Mouse (Mus musculus): Measurements from ENCODE around the gene Sox3. TPM values are rescaled to one million over a fixed set of nuclear protein-coding genes. Genes with fewer than 3 reads are reported as not detected.

Gene Sox3
- total RNA-seq (2021) = not detected
- 0.09 and 0.15 TPM in 2 replicates for polyA plus RNA-seq (2012; rRNA removed)
- long read RNA-seq = 0 reads

DNA sequence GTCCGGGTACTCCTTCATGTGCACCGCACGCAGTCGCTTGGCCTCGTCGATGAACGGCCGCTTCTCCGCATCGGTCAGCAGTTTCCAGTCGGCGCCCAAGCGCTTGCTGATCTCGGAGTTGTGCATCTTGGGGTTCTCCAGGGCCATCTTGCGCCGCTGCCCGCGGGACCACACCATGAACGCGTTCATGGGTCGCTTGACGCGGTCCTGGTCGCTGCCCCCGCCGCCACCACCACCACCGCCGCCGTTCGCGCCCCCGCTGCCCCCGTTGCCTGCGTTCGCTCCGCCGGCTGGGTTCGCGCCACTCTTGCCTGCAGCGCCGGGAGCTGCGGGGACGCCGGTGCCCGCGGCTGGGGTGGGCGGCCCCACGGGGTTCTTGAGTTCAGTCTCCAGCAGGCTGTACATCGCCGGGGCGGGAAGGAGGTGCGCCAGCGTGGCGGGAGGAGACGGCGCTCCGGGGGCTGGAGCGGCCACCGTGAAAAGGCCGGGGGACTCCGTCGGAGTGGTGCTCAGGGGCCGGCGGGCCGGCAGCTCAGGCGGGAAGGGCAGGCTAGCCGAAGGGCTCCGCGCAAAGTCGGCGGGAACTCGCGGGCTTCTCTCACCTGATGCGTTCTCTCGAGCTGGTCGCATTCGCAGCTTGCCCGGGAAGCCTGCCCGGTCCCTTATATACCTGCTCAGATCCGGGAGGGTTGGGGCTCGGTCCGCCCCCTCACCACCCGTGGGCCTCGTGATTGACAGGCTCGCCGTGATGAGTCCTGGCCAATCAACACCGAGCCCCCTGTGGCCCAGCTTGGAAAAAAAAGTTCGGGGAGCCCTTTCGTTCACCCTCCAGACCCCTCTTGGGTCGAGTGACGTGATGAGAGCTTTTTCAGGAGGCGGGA is at the start of gene Sox3:
TSS of gene Sox3 (minus strand) at position 630 of the 881 bp plus-strand sequence.
- peak; percentile 13 for DNase-seq

- no peak for DNase-seq
Measured at GRCm38 (mm10) chrX:60940225-60940624, 47.0 kb upstream of the Sox3 start.

DNA sequence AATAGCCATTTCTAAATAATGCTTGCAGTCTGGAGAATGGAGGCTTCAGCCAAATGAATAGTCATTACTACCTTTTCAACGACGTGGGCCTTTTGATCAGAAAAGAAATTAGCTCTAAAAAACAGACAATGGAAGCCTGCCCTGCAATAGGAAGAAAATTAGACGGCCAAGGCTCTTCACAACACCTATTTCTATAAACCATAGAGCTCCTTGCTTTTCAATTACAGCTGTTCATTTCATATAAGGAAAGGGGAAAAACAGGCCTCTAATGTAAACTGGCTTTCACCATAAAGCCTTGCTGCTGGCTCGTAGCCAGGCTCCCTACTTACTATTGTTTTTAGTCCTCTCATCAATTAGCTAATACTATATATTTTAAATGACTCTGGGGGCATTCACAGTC is 6.3 kb upstream of the Sox3 start:
- no peak for DNase-seq

DNA sequence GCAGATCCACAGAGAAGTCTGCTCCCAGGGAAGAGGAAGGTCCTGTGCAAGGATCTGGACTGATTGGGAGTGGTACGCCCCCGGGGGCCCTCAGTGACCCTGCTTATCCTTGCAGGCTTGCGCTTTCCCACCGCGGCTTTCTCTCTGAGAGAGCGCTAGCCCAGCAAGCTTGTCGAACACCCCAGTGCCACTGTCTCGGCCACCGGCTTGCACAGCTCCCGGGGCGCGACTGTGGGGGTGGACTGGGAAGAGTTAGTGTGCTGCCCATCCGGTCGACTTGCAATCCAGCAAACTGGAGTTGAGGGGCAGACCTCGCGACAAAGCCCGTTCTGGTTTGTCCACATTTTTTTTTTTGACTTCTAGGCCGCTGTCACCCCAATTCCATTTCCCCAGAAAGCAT is 5.4 kb upstream of the Sox3 start:
- no peak for DNase-seq

DNA sequence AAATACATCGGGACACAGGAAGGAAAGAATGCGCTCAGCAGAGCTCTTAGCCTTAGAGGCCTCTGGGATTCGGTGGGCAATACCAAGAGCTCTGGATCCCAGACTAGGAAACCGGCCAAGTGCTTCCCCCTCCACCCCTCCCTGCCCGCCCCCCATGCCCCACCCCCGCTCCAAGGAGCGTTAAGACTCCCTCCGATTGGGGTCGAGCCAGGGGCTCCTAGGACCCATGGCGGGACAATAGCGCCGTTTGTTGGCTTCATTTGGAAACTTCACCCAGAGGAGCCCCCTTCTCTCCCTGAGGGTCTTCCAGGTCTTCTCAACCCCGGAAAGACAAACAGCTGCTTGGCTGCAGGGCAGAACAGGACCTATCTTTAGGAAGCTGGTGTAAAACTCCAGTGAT is 3.1 kb upstream of the Sox3 start:
- DNase-seq = no peak

DNA sequence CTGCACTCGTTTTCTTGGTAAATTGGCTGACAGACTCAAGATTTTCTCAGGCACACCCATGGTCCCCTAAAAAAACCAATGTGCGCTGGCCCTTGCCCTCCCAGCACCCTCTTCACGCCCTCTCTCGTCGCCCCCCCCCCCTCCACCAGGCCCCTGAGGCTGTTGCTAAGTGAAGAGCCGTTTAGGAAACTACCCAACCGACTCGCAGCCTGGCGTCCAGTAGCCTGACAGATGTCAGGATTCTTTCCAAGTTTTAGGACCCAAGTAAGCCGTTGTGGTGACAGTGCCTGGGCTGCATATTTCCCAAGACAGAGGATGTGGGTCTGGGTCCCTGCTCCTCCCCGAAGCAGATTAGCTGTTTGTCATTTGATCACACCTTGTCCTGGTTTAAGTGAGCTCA is 2.2 kb upstream of the Sox3 start:
- DNase-seq = no peak

- no peak for DNase-seq
Measured at GRCm38 (mm10) chrX:60893720-60894543, 702 bp upstream of the Sox3 start.

GRCm38 (mm10) chrX:60892098-60892800 is 981 bp downstream of the Sox3 start:
- DNase-seq = peak; percentile 25

GRCm38 (mm10) chrX:60891329-60892095 is 1.7 kb downstream of the Sox3 start:
- DNase-seq = peak; percentile 3

- no peak for DNase-seq
Measured at GRCm38 (mm10) chrX:60890651-60891050, 2.6 kb downstream of the Sox3 start.

- no peak for DNase-seq
Measured at GRCm38 (mm10) chrX:60889956-60890485, 3.2 kb downstream of the Sox3 start.

Measured in adrenal gland, adult 2 months (tissue).